Mouse (Mus musculus) gastrocnemius, postnatal 10 days (tissue): ENCODE data around the gene Hvcn1. TPM values are rescaled to one million over a fixed set of nuclear protein-coding genes. Genes with fewer than 3 reads are reported as not detected.

Source experiments
- DNase-seq: peaks from one replicate; pipeline ENCODE4 v3.0.0; 2021; ENCODE audit warnings: mixed read lengths
- total RNA-seq, 2 experiments: library from RNA; stranded (reverse); gene quantifications; 2 replicates each; pipeline ENCODE4 v1.2.3; 2021

Gene Hvcn1
- total RNA-seq, 2 experiments from 2014 or later = 4.0 to 4.3 TPM

- no peak for DNase-seq
These were observed 60.5 kb downstream of the Hvcn1 start for GRCm38 (mm10) chr5:122267136-122267535.

- DNase-seq = peak; percentile 77
These were observed 61.3 kb downstream of the Hvcn1 start for GRCm38 (mm10) chr5:122267899-122268298.

- no peak for DNase-seq
These were observed 62.4 kb downstream of the Hvcn1 start for GRCm38 (mm10) chr5:122268858-122269604.

GRCm38 (mm10) chr5:122272821-122273220 is 66.2 kb downstream of the Hvcn1 start:
- no peak for DNase-seq

GRCm38 (mm10) chr5:122274785-122275184 is 68.2 kb downstream of the Hvcn1 start:
- no peak for DNase-seq

- no peak for DNase-seq
These were observed 72.3 kb downstream of the Hvcn1 start for GRCm38 (mm10) chr5:122278946-122279345.

GRCm38 (mm10) chr5:122279799-122280421 is 73.3 kb downstream of the Hvcn1 start:
- DNase-seq = no peak

- no peak for DNase-seq
These were observed 73.8 kb downstream of the Hvcn1 start for GRCm38 (mm10) chr5:122280422-122280826.

GRCm38 (mm10) chr5:122280827-122281462 is 74.3 kb downstream of the Hvcn1 start:
- peak; percentile 39 for DNase-seq

GRCm38 (mm10) chr5:122283828-122284182 is 77.2 kb downstream of the Hvcn1 start:
- DNase-seq = no peak

GRCm38 (mm10) chr5:122284183-122285028 is 77.8 kb downstream of the Hvcn1 start, which contains the start of gene Pptc7:
TSS of gene Pptc7 (plus strand) at chr5:122284365.
- DNase-seq = peak; percentile 96

GRCm38 (mm10) chr5:122285029-122285766 is 78.6 kb downstream of the Hvcn1 start:
- DNase-seq = peak; percentile 55

- no peak for DNase-seq
These were observed 79.2 kb downstream of the Hvcn1 start for GRCm38 (mm10) chr5:122285767-122286150.

GRCm38 (mm10) chr5:122286191-122286590 is 79.6 kb downstream of the Hvcn1 start:
- no peak for DNase-seq

GRCm38 (mm10) chr5:122287026-122287425 is 80.4 kb downstream of the Hvcn1 start:
- DNase-seq = no peak

GRCm38 (mm10) chr5:122288147-122288811 is 81.7 kb downstream of the Hvcn1 start:
- no peak for DNase-seq

- DNase-seq = no peak
These were observed 84.5 kb downstream of the Hvcn1 start for GRCm38 (mm10) chr5:122291149-122291548.
